Mouse (Mus musculus) liver, embryonic 15.5 days (tissue): Measurements from ENCODE around the gene Olfr49. TPM values are rescaled to one million over a fixed set of nuclear protein-coding genes. Genes with fewer than 3 reads are reported as not detected.

Experiments used
- ATAC-seq: fragments of 200-750 bp; cut with Nextera tagmentation; 2 replicates; pipeline ENCODE4 v1.8.0; 2017; ENCODE audit warnings: moderate number of reproducible peaks, mild to moderate bottlenecking, moderate library complexity; ENCODE audit not compliant: insufficient read depth
- H3K27ac ChIP-seq: fragments of 300-500 bp; sonication (generic); replicated peaks from 2 replicates; pipeline ENCODE4 v1.5.1; 2015; ENCODE audit warnings: mild to moderate bottlenecking, inconsistent platforms
- H3K27me3 ChIP-seq: fragments of 300-500 bp; sonication (generic); 2 replicates; pipeline ENCODE4 v1.6.1; 2015; ENCODE audit warnings: mild to moderate bottlenecking, inconsistent platforms
- H3K36me3 ChIP-seq: fragments of 300-500 bp; sonication (generic); replicated peaks from 2 replicates; pipeline ENCODE4 v1.6.1; 2015; ENCODE audit warnings: moderate library complexity, mild to moderate bottlenecking, inconsistent platforms
- H3K4me1 ChIP-seq: fragments of 300-500 bp; sonication (generic); replicated peaks from 2 replicates; pipeline ENCODE4 v1.6.1; 2015; ENCODE audit warnings: inconsistent platforms
- H3K4me2 ChIP-seq: fragments of 300-500 bp; sonication (generic); 2 replicates; pipeline ENCODE4 v1.6.1; 2015; ENCODE audit warnings: moderate library complexity, mild to moderate bottlenecking, inconsistent platforms
- H3K4me3 ChIP-seq: fragments of 300-500 bp; sonication (generic); replicated peaks from 2 replicates; pipeline ENCODE4 v1.5.1; 2015; ENCODE audit warnings: mild to moderate bottlenecking, inconsistent platforms
- H3K9ac ChIP-seq: fragments of 300-500 bp; sonication (generic); 2 replicates; pipeline ENCODE4 v1.6.1; 2015; ENCODE audit warnings: moderate library complexity, mild to moderate bottlenecking, inconsistent platforms
- H3K9me3 ChIP-seq: fragments of 300-500 bp; sonication (generic); replicated peaks from 2 replicates; pipeline ENCODE4 v1.6.1; 2016; ENCODE audit warnings: inconsistent platforms
- WGBS: fragments of 180-500 bp; shearing (Covaris S2); methylation state at CpG from one replicate; pipeline ENCODE4 v1.1.7; 2015; ENCODE audit warnings: mixed read lengths; ENCODE audit not compliant: insufficient replicate concordance; 5-methylcytosine and 5-hydroxymethylcytosine counted together
- polyA plus RNA-seq: library from polyadenylated mRNA; unstranded; fragments of >200 nt; fragmentation: Nextera tagmentation; extraction: Ambion mirVana; gene quantifications from 2 replicates; pipeline ENCODE4 v1.2.1, GENCODE M21; 2015

Gene Olfr49
- polyA plus RNA-seq, 1 experiment from 2014 or later, result not detected

- no peak for ATAC-seq
- H3K4me2 ChIP-seq, result no peak overlapping the region
- no peaks in the 10 kb centered on the region for H3K36me3 ChIP-seq
- H3K27ac ChIP-seq, result no peak overlapping the region
- no peaks in the 10 kb centered on the region for H3K4me1 ChIP-seq
- H3K27me3 ChIP-seq, result no peaks in the 10 kb centered on the region
- H3K9me3 ChIP-seq, result no peaks in the 10 kb centered on the region
- WGBS, result 67% methylated on average over 2 of the region's 2 CpGs
- H3K9ac ChIP-seq, result no peak overlapping the region
- no peak overlapping the region for H3K4me3 ChIP-seq
Measured at GRCm38 (mm10) chr14:54276446-54276845, 8.3 kb downstream of the Olfr49 start.

GRCm38 (mm10) chr14:54272696-54273095, 12.0 kb downstream of the Olfr49 start:
- ATAC-seq, result no peak
- 65% methylated on average over 3 of the region's 3 CpGs for WGBS
- 0 out of 2 replicates have a peak, but pooled peaks cover 3% of the 10 kb centered on the region for H3K36me3 ChIP-seq
- no peaks in the 10 kb centered on the region for H3K27me3 ChIP-seq
- H3K4me2 ChIP-seq, result no peak overlapping the region
- H3K4me3 ChIP-seq, result no peak overlapping the region
- H3K9me3 ChIP-seq, result no peaks in the 10 kb centered on the region
- H3K9ac ChIP-seq, result no peak overlapping the region
- no peak overlapping the region for H3K27ac ChIP-seq
- H3K4me1 ChIP-seq, result no peaks in the 10 kb centered on the region

- no peak overlapping the region for H3K9ac ChIP-seq
- no peak for ATAC-seq
- no peak overlapping the region for H3K4me3 ChIP-seq
- H3K4me2 ChIP-seq, result no peak overlapping the region
- H3K27ac ChIP-seq, result no peak overlapping the region
- no peaks in the 10 kb centered on the region for H3K9me3 ChIP-seq
- 0 out of 2 replicates have a peak, but pooled peaks cover 3% of the 10 kb centered on the region for H3K36me3 ChIP-seq
- H3K4me1 ChIP-seq, result no peaks in the 10 kb centered on the region
- no peaks in the 10 kb centered on the region for H3K27me3 ChIP-seq
- 62% methylated on average over 3 of the region's 3 CpGs for WGBS
Measured at GRCm38 (mm10) chr14:54271976-54272606, 12.6 kb downstream of the Olfr49 start.

GRCm38 (mm10) chr14:54270413-54270812, 14.3 kb downstream of the Olfr49 start:
- no peak overlapping the region for H3K4me2 ChIP-seq

DNA sequence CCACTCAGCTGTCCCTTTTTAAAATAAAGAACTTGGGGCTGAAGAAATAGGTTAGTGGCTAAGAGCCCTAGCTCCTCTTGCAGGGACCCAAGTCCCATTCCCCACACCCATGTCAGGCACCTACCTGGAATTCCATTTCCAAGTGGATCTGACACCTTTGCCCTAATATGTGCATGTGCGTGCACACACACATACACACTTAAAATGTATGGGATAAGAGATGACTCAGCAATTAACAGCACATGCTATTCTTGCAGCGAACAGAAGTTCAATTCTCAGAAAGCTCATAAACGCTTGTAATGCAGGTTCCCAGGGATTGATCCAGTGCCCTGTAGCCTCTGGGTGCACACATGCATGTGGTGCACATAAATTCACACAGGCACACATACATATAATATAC, 15.2 kb downstream of the Olfr49 start:
- no peak overlapping the region for H3K4me3 ChIP-seq
- no peak overlapping the region for H3K4me2 ChIP-seq
- no peak overlapping the region for H3K9ac ChIP-seq
- H3K9me3 ChIP-seq, result no peaks in the 10 kb centered on the region
- ATAC-seq, result no peak
- no peaks in the 10 kb centered on the region for H3K27me3 ChIP-seq
- WGBS, result 68% methylated on average over 3 of the region's 3 CpGs
- H3K27ac ChIP-seq, result no peak overlapping the region
- H3K4me1 ChIP-seq, result no peaks in the 10 kb centered on the region
- H3K36me3 ChIP-seq, result 0 out of 2 replicates have a peak, but pooled peaks cover 3% of the 10 kb centered on the region

More at GRCm38 (mm10) chr14:54270413-54270812, 14.3 kb downstream of the Olfr49 start:
- no peaks in the 10 kb centered on the region for H3K4me1 ChIP-seq
- H3K27me3 ChIP-seq, result no peaks in the 10 kb centered on the region
- H3K9ac ChIP-seq, result no peak overlapping the region
- no peaks in the 10 kb centered on the region for H3K9me3 ChIP-seq
- WGBS, result 87% methylated on average over 3 of the region's 3 CpGs
- no peak overlapping the region for H3K27ac ChIP-seq
- ATAC-seq, result no peak
- H3K36me3 ChIP-seq, result 0 out of 2 replicates have a peak, but pooled peaks cover 3% of the 10 kb centered on the region
- no peak overlapping the region for H3K4me3 ChIP-seq

GRCm38 (mm10) chr14:54267966-54268365, 16.8 kb downstream of the Olfr49 start:
- H3K4me2 ChIP-seq, result no peak overlapping the region
- ATAC-seq, result no peak
- H3K9me3 ChIP-seq, result no peaks in the 10 kb centered on the region
- H3K27me3 ChIP-seq, result no peaks in the 10 kb centered on the region
- H3K9ac ChIP-seq, result no peak overlapping the region
- 80% methylated on average over 10 of the region's 10 CpGs for WGBS
- no peak overlapping the region for H3K4me3 ChIP-seq
- H3K4me1 ChIP-seq, result no peaks in the 10 kb centered on the region
- H3K27ac ChIP-seq, result no peak overlapping the region
- H3K36me3 ChIP-seq, result peaks cover 3% of the 10 kb centered on the region; the same call in 1 of the 2 replicates

GRCm38 (mm10) chr14:54265951-54266350, 18.8 kb downstream of the Olfr49 start:
- Histone ChIP-seq H3K9me3 (no peaks in the 10 kb centered on the region), H3K36me3 (peaks cover 3% of the 10 kb centered on the region; the same call in 1 of the 2 replicates), H3K4me2 (no peak overlapping the region), H3K27me3 (no peaks in the 10 kb centered on the region), H3K9ac (no peak overlapping the region), H3K4me3 (no peak overlapping the region), H3K27ac (no peak overlapping the region), H3K4me1 (no peaks in the 10 kb centered on the region)
- no peak for ATAC-seq
- WGBS, result 64% methylated on average over 6 of the region's 6 CpGs

DNA sequence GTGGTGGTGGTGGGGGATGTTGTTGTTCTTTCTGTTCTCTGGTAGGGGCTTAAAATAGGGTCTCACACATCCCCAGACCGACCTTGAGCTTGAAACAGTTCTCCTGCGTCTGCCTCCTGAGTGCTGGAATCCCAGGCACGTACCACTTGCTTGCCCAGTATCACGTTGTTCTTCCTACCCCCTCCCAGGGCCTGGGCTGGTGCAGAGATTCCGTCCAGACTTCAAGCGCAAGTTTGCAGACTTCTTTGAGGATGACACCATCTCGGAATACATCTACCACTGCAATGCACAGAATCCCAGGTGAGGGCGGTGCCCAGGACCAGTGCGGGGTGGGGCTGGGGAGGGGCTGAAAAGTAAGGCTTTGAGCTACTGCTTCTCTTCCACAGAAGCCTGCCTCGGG, 19.6 kb downstream of the Olfr49 start:
- Histone ChIP-seq H3K4me3 (no peak overlapping the region), H3K27ac (no peak overlapping the region), H3K9ac (no peak overlapping the region), H3K4me2 (no peak overlapping the region), H3K4me1 (peaks cover 6% of the 10 kb centered on the region), H3K9me3 (no peaks in the 10 kb centered on the region), H3K36me3 (peaks cover 3% of the 10 kb centered on the region; the same call in 1 of the 2 replicates), H3K27me3 (no peaks in the 10 kb centered on the region)
- ATAC-seq, result no peak
- 69% methylated on average over 10 of the region's 10 CpGs for WGBS

DNA sequence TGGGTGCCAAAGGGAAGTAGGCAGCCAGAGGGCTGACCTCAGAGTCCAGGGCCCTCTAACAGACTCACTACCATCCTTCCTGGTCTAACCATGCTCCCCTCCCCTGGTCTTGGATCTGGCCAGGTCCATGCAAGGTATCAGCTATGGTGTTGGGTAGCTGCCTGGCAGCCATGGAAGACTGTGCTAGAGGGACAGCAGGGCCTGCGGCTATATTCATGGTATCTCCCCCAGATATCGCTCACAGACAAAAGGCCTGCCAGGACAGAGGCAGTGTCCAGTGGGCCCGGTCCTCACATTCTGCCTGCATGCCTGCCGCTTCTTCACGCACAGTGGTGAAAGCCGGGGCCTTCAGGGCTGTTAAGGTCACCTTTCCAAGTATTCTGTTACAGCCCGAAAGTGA, 20.5 kb downstream of the Olfr49 start:
- Histone ChIP-seq H3K4me3 (no peak overlapping the region), H3K27ac (no peak overlapping the region), H3K9ac (no peak overlapping the region), H3K4me1 (peaks cover 15% of the 10 kb centered on the region), H3K36me3 (peaks cover 3% of the 10 kb centered on the region; the same call in 1 of the 2 replicates), H3K27me3 (no peaks in the 10 kb centered on the region), H3K4me2 (no peak overlapping the region), H3K9me3 (no peaks in the 10 kb centered on the region)
- no peak for ATAC-seq
- WGBS, result 82% methylated on average over 7 of the region's 7 CpGs

GRCm38 (mm10) chr14:54263099-54263498, 21.6 kb downstream of the Olfr49 start:
- no peak overlapping the region for H3K4me2 ChIP-seq
- no peaks in the 10 kb centered on the region for H3K27me3 ChIP-seq
- H3K9ac ChIP-seq, result no peak overlapping the region
- peaks cover 1% of the 10 kb centered on the region; the same call in 1 of the 2 replicates for H3K36me3 ChIP-seq
- H3K27ac ChIP-seq, result no peak overlapping the region
- peaks cover 26% of the 10 kb centered on the region for H3K4me1 ChIP-seq
- no peak overlapping the region for H3K4me3 ChIP-seq
- 78% methylated on average over 6 of the region's 6 CpGs for WGBS
- ATAC-seq, result no peak
- H3K9me3 ChIP-seq, result no peaks in the 10 kb centered on the region

GRCm38 (mm10) chr14:54262622-54263021, 22.1 kb downstream of the Olfr49 start:
- Histone ChIP-seq H3K4me2 (no peak overlapping the region), H3K27me3 (no peaks in the 10 kb centered on the region), H3K9ac (no peak overlapping the region), H3K4me1 (peaks cover 31% of the 10 kb centered on the region), H3K36me3 (no peaks in the 10 kb centered on the region; the same call in 1 of the 2 replicates), H3K9me3 (no peaks in the 10 kb centered on the region), H3K27ac (no peak overlapping the region), H3K4me3 (no peak overlapping the region)
- 74% methylated on average over 8 of the region's 8 CpGs for WGBS
- no peak for ATAC-seq

GRCm38 (mm10) chr14:54261386-54261785, 23.4 kb downstream of the Olfr49 start:
- H3K9ac ChIP-seq, result no peak overlapping the region
- WGBS, result 72% methylated on average over 2 of the region's 2 CpGs
- no peak overlapping the region for H3K4me2 ChIP-seq
- H3K27ac ChIP-seq, result no peak overlapping the region
- H3K9me3 ChIP-seq, result no peaks in the 10 kb centered on the region
- no peaks in the 10 kb centered on the region for H3K27me3 ChIP-seq
- no peak for ATAC-seq
- H3K4me3 ChIP-seq, result no peak overlapping the region
- peaks cover 32% of the 10 kb centered on the region for H3K4me1 ChIP-seq
- no peaks in the 10 kb centered on the region; the same call in 1 of the 2 replicates for H3K36me3 ChIP-seq
